Mouse (Mus musculus) intestine, postnatal 0 days (tissue): ENCODE data around the gene Slc25a35. TPM values are rescaled to one million over a fixed set of nuclear protein-coding genes. Genes with fewer than 3 reads are reported as not detected.
A peak's percentile ranks its signal among the peaks of the same experiment; 100 is the strongest.

Experiments used
- ATAC-seq: fragments of 200-750 bp; cut with Nextera tagmentation; 2 replicates; pipeline ENCODE4 v1.8.0; 2017; ENCODE audit warnings: mild to moderate bottlenecking, moderate TSS enrichment, moderate library complexity
- H3K27ac ChIP-seq: fragments of 300-500 bp; sonication (generic); 2 replicates; pipeline ENCODE4 v1.5.1; 2014; ENCODE audit warnings: mild to moderate bottlenecking, low read depth, low read length, moderate library complexity
- H3K27me3 ChIP-seq: fragments of 300-500 bp; sonication (generic); replicated peaks from 2 replicates; pipeline ENCODE4 v1.6.1; 2014; ENCODE audit warnings: low read length, mixed read lengths; ENCODE audit not compliant: control insufficient read depth, insufficient read depth
- H3K36me3 ChIP-seq: fragments of 300-500 bp; sonication (generic); 2 replicates; pipeline ENCODE4 v1.6.1; 2014; ENCODE audit warnings: mild to moderate bottlenecking, moderate library complexity; ENCODE audit not compliant: control insufficient read depth, insufficient read depth
- H3K4me1 ChIP-seq: fragments of 300-500 bp; sonication (generic); replicated peaks from 2 replicates; pipeline ENCODE4 v1.6.1; 2014; ENCODE audit warnings: antibody characterized with exemption, low read length, mixed read lengths; ENCODE audit not compliant: control insufficient read depth, insufficient read depth
- H3K4me2 ChIP-seq: fragments of 300-500 bp; sonication (generic); replicated peaks from 2 replicates; pipeline ENCODE4 v1.6.1; 2014; ENCODE audit warnings: low read depth, mild to moderate bottlenecking, moderate library complexity
- H3K4me3 ChIP-seq: fragments of 300-500 bp; sonication (generic); 2 replicates; pipeline ENCODE4 v1.5.1; 2014; ENCODE audit warnings: low read depth, low read length
- H3K9ac ChIP-seq: fragments of 300-500 bp; sonication (generic); 2 replicates; pipeline ENCODE4 v1.6.1; 2014; ENCODE audit warnings: mild to moderate bottlenecking, low read depth, low read length
- H3K9me3 ChIP-seq: fragments of 300-500 bp; sonication (generic); 2 replicates; pipeline ENCODE4 v1.6.1; 2016; ENCODE audit warnings: mixed run types; ENCODE audit not compliant: control insufficient read depth
- CTCF ChIP-seq: sonication (generic); IDR thresholded peaks from 2 replicates; pipeline ENCODE4 v1.5.1; 2016; ENCODE audit warnings: low read depth, mild to moderate bottlenecking, control low read depth, antibody characterized with exemption, moderate library complexity
- WGBS: fragments of 180-500 bp; shearing (Covaris S2); extraction: QIAGEN DNeasy Blood & Tissue Kit; methylation state at CpG from one replicate; pipeline ENCODE4 v1.1.7; 2014; 5-methylcytosine and 5-hydroxymethylcytosine counted together
- polyA plus RNA-seq: library from polyadenylated mRNA; unstranded; fragments of >200 nt; fragmentation: Nextera tagmentation; extraction: Ambion mirVana; gene quantifications from 2 replicates; pipeline ENCODE4 v1.2.1, GENCODE M21; 2015

Gene Slc25a35
- polyA plus RNA-seq, 1 experiment from 2014 or later = 1.9 TPM

- H3K36me3 ChIP-seq = no peaks in the 10 kb centered on the region
Measured at GRCm38 (mm10) chr11:68939451-68940304, 28.3 kb upstream of the Slc25a35 start.

GRCm38 (mm10) chr11:68940516-68940915, 27.4 kb upstream of the Slc25a35 start:
- no peak overlapping the region for H3K27ac ChIP-seq
- H3K36me3 ChIP-seq = no peaks in the 10 kb centered on the region
- H3K9me3 ChIP-seq = no peaks in the 10 kb centered on the region
- peak overlapping the region; percentile 53 for H3K4me3 ChIP-seq
- no peaks in the 10 kb centered on the region for H3K4me1 ChIP-seq
- WGBS = 51% methylated on average over 4 of the region's 4 CpGs
- H3K9ac ChIP-seq = no peak overlapping the region
- peak overlapping the region; percentile 74 for H3K4me2 ChIP-seq
- H3K27me3 ChIP-seq = no peaks in the 10 kb centered on the region
- ATAC-seq = no peak
- TF ChIP-seq CTCF = no peak

More at GRCm38 (mm10) chr11:68939451-68940304, 28.3 kb upstream of the Slc25a35 start:
- no peaks in the 10 kb centered on the region for H3K27me3 ChIP-seq
- H3K4me2 ChIP-seq = peak overlapping the region; percentile 74
- no peak overlapping the region for H3K27ac ChIP-seq
- under 1% methylated on average over 16 of the region's 16 CpGs for WGBS
- H3K9me3 ChIP-seq = no peaks in the 10 kb centered on the region
- H3K4me3 ChIP-seq = peak overlapping the region; percentile 53
- no peaks in the 10 kb centered on the region for H3K4me1 ChIP-seq
- ATAC-seq = peak; percentile 97
- TF ChIP-seq CTCF = no peak
- peak overlapping the region; percentile 19 for H3K9ac ChIP-seq

GRCm38 (mm10) chr11:68942731-68943130, 25.2 kb upstream of the Slc25a35 start:
- WGBS = 88% methylated on average over 8 of the region's 8 CpGs
- 0 out of 2 replicates have a peak, but pooled peaks cover 7% of the 10 kb centered on the region for H3K27me3 ChIP-seq

GRCm38 (mm10) chr11:68945245-68945644, 22.7 kb upstream of the Slc25a35 start:
- TF ChIP-seq CTCF = no peak
- ATAC-seq = no peak
- Histone ChIP-seq H3K36me3 (no peaks in the 10 kb centered on the region), H3K27me3 (0 out of 2 replicates have a peak, but pooled peaks cover 7% of the 10 kb centered on the region), H3K27ac (no peak overlapping the region), H3K4me3 (no peak overlapping the region), H3K4me1 (no peaks in the 10 kb centered on the region), H3K9ac (no peak overlapping the region), H3K9me3 (no peaks in the 10 kb centered on the region), H3K4me2 (no peak overlapping the region)
- WGBS = 66% methylated on average over 2 of the region's 2 CpGs

More at GRCm38 (mm10) chr11:68942731-68943130, 25.2 kb upstream of the Slc25a35 start:
- no peak for ATAC-seq
- no peaks in the 10 kb centered on the region for H3K36me3 ChIP-seq
- no peak overlapping the region for H3K27ac ChIP-seq
- H3K4me2 ChIP-seq = no peak overlapping the region
- H3K4me3 ChIP-seq = no peak overlapping the region
- H3K4me1 ChIP-seq = no peaks in the 10 kb centered on the region
- H3K9ac ChIP-seq = no peak overlapping the region
- TF ChIP-seq CTCF = no peak
- H3K9me3 ChIP-seq = no peaks in the 10 kb centered on the region

- Histone ChIP-seq H3K4me1 (no peaks in the 10 kb centered on the region), H3K36me3 (no peaks in the 10 kb centered on the region), H3K27ac (no peak overlapping the region), H3K27me3 (0 out of 2 replicates have a peak, but pooled peaks cover 7% of the 10 kb centered on the region), H3K4me3 (no peak overlapping the region), H3K4me2 (no peak overlapping the region), H3K9me3 (no peaks in the 10 kb centered on the region), H3K9ac (no peak overlapping the region)
- ATAC-seq = no peak
- WGBS = 83% methylated on average over 4 of the region's 4 CpGs
- TF ChIP-seq CTCF = no peak
Measured at GRCm38 (mm10) chr11:68946001-68946400, 21.9 kb upstream of the Slc25a35 start.

GRCm38 (mm10) chr11:68946806-68947440, 21.0 kb upstream of the Slc25a35 start:
- WGBS = 14% methylated on average over 14 of the region's 16 CpGs
- no peak overlapping the region for H3K4me3 ChIP-seq

More at GRCm38 (mm10) chr11:68946806-68947440, 21.0 kb upstream of the Slc25a35 start:
- Histone ChIP-seq H3K4me1 (no peaks in the 10 kb centered on the region), H3K27me3 (0 out of 2 replicates have a peak, but pooled peaks cover 7% of the 10 kb centered on the region), H3K9ac (no peak overlapping the region), H3K9me3 (no peaks in the 10 kb centered on the region), H3K27ac (no peak overlapping the region), H3K4me2 (peak overlapping the region; percentile 13; the same call in 1 of the 2 replicates), H3K36me3 (no peaks in the 10 kb centered on the region)
- TF ChIP-seq CTCF = no peak
- ATAC-seq = no peak
